Mouse (Mus musculus) lung, postnatal 0 days (tissue): ENCODE data around the gene Stard10. TPM values are rescaled to one million over a fixed set of nuclear protein-coding genes. Genes with fewer than 3 reads are reported as not detected.
A peak's percentile ranks its signal among the peaks of the same experiment; 100 is the strongest.

Experiments
- ATAC-seq: fragments of 200-750 bp; cut with Nextera tagmentation; 2 replicates; pipeline ENCODE4 v1.8.0; 2017; ENCODE audit warnings: moderate library complexity
- DNase-seq: peaks from one replicate; pipeline ENCODE4 v3.0.0-alpha.2; 2016; ENCODE audit warnings: low spot score
- H3K27ac ChIP-seq: fragments of 300-500 bp; sonication (generic); 2 replicates; pipeline ENCODE4 v1.5.1; 2014; ENCODE audit warnings: antibody characterized with exemption, mild to moderate bottlenecking, low read length, mixed read lengths
- H3K27me3 ChIP-seq: fragments of 300-500 bp; sonication (generic); replicated peaks from 2 replicates; pipeline ENCODE4 v1.6.1; 2014; ENCODE audit warnings: low read length, mixed read lengths; ENCODE audit not compliant: insufficient read depth
- H3K36me3 ChIP-seq: fragments of 300-500 bp; sonication (generic); 2 replicates; pipeline ENCODE4 v1.6.1; 2014; ENCODE audit warnings: low read length, mixed read lengths; ENCODE audit not compliant: insufficient read depth
- H3K4me1 ChIP-seq: fragments of 300-500 bp; sonication (generic); 2 replicates; pipeline ENCODE4 v1.6.1; 2014; ENCODE audit warnings: antibody characterized with exemption, low read depth, low read length, mixed read lengths; ENCODE audit not compliant: insufficient read depth
- H3K4me2 ChIP-seq: fragments of 300-500 bp; sonication (generic); replicated peaks from 2 replicates; pipeline ENCODE4 v1.6.1; 2014; ENCODE audit warnings: low read depth, mild to moderate bottlenecking, low read length, moderate library complexity, mixed read lengths
- H3K4me3 ChIP-seq: fragments of 300-500 bp; sonication (generic); 2 replicates; pipeline ENCODE4 v1.5.1; 2014; ENCODE audit warnings: low read depth, low read length
- H3K9ac ChIP-seq: fragments of 300-500 bp; sonication (generic); replicated peaks from 2 replicates; pipeline ENCODE4 v1.6.1; 2014; ENCODE audit warnings: low read depth, mild to moderate bottlenecking
- H3K9me3 ChIP-seq: fragments of 300-500 bp; sonication (generic); 2 replicates; pipeline ENCODE4 v1.6.1; 2016; ENCODE audit warnings: low read length, mixed read lengths
- CTCF ChIP-seq: IDR thresholded peaks from 2 replicates; pipeline ENCODE4 v1.5.1; 2016; ENCODE audit warnings: antibody characterized with exemption, mild to moderate bottlenecking
- EP300 ChIP-seq: IDR thresholded peaks from 2 replicates; pipeline ENCODE4 v1.6.1; 2016; ENCODE audit warnings: antibody characterized with exemption, mild to moderate bottlenecking, control low read depth
- WGBS: fragments of 180-500 bp; shearing (Covaris S2); extraction: QIAGEN DNeasy Blood & Tissue Kit; methylation state at CpG from one replicate; pipeline ENCODE4 v1.1.7; 2014; 5-methylcytosine and 5-hydroxymethylcytosine counted together
- polyA plus RNA-seq: library from polyadenylated mRNA; unstranded; fragments of >200 nt; fragmentation: Nextera tagmentation; extraction: Ambion mirVana; gene quantifications from 2 replicates; pipeline ENCODE4 v1.2.1, GENCODE M21; 2015

Stard10 gene
- polyA plus RNA-seq, 1 experiment from 2014 or later: 46.3 TPM

- ATAC-seq (no peak), DNase-seq (no peak)
- Histone ChIP-seq H3K36me3 (no peaks in the 10 kb centered on the region), H3K27ac (no peak overlapping the region), H3K4me1 (no peaks in the 10 kb centered on the region), H3K27me3 (no peaks in the 10 kb centered on the region), H3K4me2 (no peak overlapping the region), H3K9ac (no peak overlapping the region), H3K9me3 (no peaks in the 10 kb centered on the region), H3K4me3 (no peak overlapping the region)
- 84% methylated on average over 4 of the region's 4 CpGs for WGBS
- no peak for TF ChIP-seq EP300
- TF ChIP-seq CTCF: no peak
Observed at GRCm38 (mm10) chr7:101330841-101331173, 13.9 kb downstream of the Stard10 start.

GRCm38 (mm10) chr7:101332045-101332831 is 15.4 kb downstream of the Stard10 start:
- Histone ChIP-seq H3K4me1 (no peaks in the 10 kb centered on the region), H3K4me2 (no peak overlapping the region), H3K36me3 (no peaks in the 10 kb centered on the region), H3K27ac (no peak overlapping the region), H3K4me3 (no peak overlapping the region), H3K9ac (no peak overlapping the region), H3K9me3 (no peaks in the 10 kb centered on the region), H3K27me3 (no peaks in the 10 kb centered on the region)
- no peak for DNase-seq
- ATAC-seq: no peak
- WGBS: 90% methylated on average over 5 of the region's 5 CpGs
- no peak for TF ChIP-seq EP300
- no peak for TF ChIP-seq CTCF

- H3K4me3 ChIP-seq: no peak overlapping the region
- no peaks in the 10 kb centered on the region for H3K36me3 ChIP-seq
- no peak for TF ChIP-seq CTCF
- H3K9ac ChIP-seq: no peak overlapping the region
- no peak overlapping the region for H3K27ac ChIP-seq
- no peaks in the 10 kb centered on the region for H3K4me1 ChIP-seq
- 76% methylated on average over 2 of the region's 2 CpGs for WGBS
- H3K9me3 ChIP-seq: no peaks in the 10 kb centered on the region
- H3K4me2 ChIP-seq: no peak overlapping the region
- ATAC-seq: no peak
- no peak for DNase-seq
- no peaks in the 10 kb centered on the region for H3K27me3 ChIP-seq
Observed at GRCm38 (mm10) chr7:101335228-101335627, 18.3 kb downstream of the Stard10 start.

GRCm38 (mm10) chr7:101336686-101337085 is 19.8 kb downstream of the Stard10 start:
- H3K4me1 ChIP-seq: 0 out of 2 replicates have a peak, but pooled peaks cover 3% of the 10 kb centered on the region
- H3K9ac ChIP-seq: no peak overlapping the region
- no peaks in the 10 kb centered on the region for H3K27me3 ChIP-seq
- no peaks in the 10 kb centered on the region for H3K36me3 ChIP-seq
- ATAC-seq (no peak), DNase-seq (no peak)
- no peak for TF ChIP-seq EP300
- no peak for TF ChIP-seq CTCF
- no peak overlapping the region for H3K27ac ChIP-seq
- H3K4me2 ChIP-seq: no peak overlapping the region
- 74% methylated on average over 3 of the region's 3 CpGs for WGBS
- H3K9me3 ChIP-seq: no peaks in the 10 kb centered on the region
- H3K4me3 ChIP-seq: no peak overlapping the region

GRCm38 (mm10) chr7:101337401-101337800 is 20.5 kb downstream of the Stard10 start:
- WGBS: 82% methylated on average over 3 of the region's 3 CpGs
- Histone ChIP-seq H3K4me3 (no peak overlapping the region), H3K36me3 (no peaks in the 10 kb centered on the region), H3K27me3 (no peaks in the 10 kb centered on the region), H3K4me1 (0 out of 2 replicates have a peak, but pooled peaks cover 3% of the 10 kb centered on the region), H3K9ac (no peak overlapping the region), H3K27ac (no peak overlapping the region), H3K4me2 (no peak overlapping the region), H3K9me3 (no peaks in the 10 kb centered on the region)
- no peak for ATAC-seq
- no peak for TF ChIP-seq CTCF
- no peak for TF ChIP-seq EP300
- no peak for DNase-seq

GRCm38 (mm10) chr7:101341405-101341804 is 24.5 kb downstream of the Stard10 start:
- no peak overlapping the region for H3K9ac ChIP-seq
- no peak for DNase-seq
- 0 out of 2 replicates have a peak, but pooled peaks cover 3% of the 10 kb centered on the region for H3K4me1 ChIP-seq
- no peak overlapping the region for H3K4me3 ChIP-seq
- no peaks in the 10 kb centered on the region for H3K27me3 ChIP-seq
- WGBS: 37% methylated on average over 6 of the region's 6 CpGs
- no peak overlapping the region for H3K4me2 ChIP-seq
- TF ChIP-seq CTCF (no peak), EP300 (no peak)
- H3K27ac ChIP-seq: no peak overlapping the region
- no peaks in the 10 kb centered on the region for H3K9me3 ChIP-seq
- ATAC-seq: 0 out of 2 replicates have a peak, but pooled peaks have one; percentile 27
- no peaks in the 10 kb centered on the region for H3K36me3 ChIP-seq
